Mouse (Mus musculus) kidney, postnatal 0 days (tissue): ENCODE data around the gene Rplp2. TPM values are rescaled to one million over a fixed set of nuclear protein-coding genes. Genes with fewer than 3 reads are reported as not detected.
A peak's percentile ranks its signal among the peaks of the same experiment; 100 is the strongest.

ENCODE experiments used
- ATAC-seq: fragments of 200-750 bp; cut with Nextera tagmentation; replicated peaks from 2 replicates; pipeline ENCODE4 v1.8.0; 2017; ENCODE audit warnings: low read depth, moderate number of reproducible peaks, moderate TSS enrichment, moderate library complexity; ENCODE audit not compliant: low FRiP score
- DNase-seq: peaks from one replicate; pipeline ENCODE4 v3.0.0-alpha.2; 2016; ENCODE audit warnings: low spot score
- H3K27ac ChIP-seq: fragments of 300-500 bp; sonication (generic); 2 replicates; pipeline ENCODE4 v1.5.1; 2014; ENCODE audit warnings: mild to moderate bottlenecking
- H3K27me3 ChIP-seq: fragments of 300-500 bp; sonication (generic); 2 replicates; pipeline ENCODE4 v1.6.1; 2014; ENCODE audit warnings: low read length, mixed read lengths; ENCODE audit not compliant: insufficient read depth
- H3K36me3 ChIP-seq: fragments of 300-500 bp; sonication (generic); 2 replicates; pipeline ENCODE4 v1.6.1; 2014; ENCODE audit warnings: low read length, mixed read lengths; ENCODE audit not compliant: insufficient read depth
- H3K4me1 ChIP-seq: fragments of 300-500 bp; sonication (generic); replicated peaks from 2 replicates; pipeline ENCODE4 v1.6.1; 2014; ENCODE audit warnings: antibody characterized with exemption, low read length, mixed read lengths; ENCODE audit not compliant: insufficient read depth
- H3K4me2 ChIP-seq: fragments of 300-500 bp; sonication (generic); 2 replicates; pipeline ENCODE4 v1.6.1; 2014; ENCODE audit warnings: mild to moderate bottlenecking, low read length, moderate library complexity, mixed read lengths
- H3K4me3 ChIP-seq: fragments of 300-500 bp; sonication (generic); replicated peaks from 2 replicates; pipeline ENCODE4 v1.5.1; 2014; ENCODE audit warnings: low read depth, low read length
- H3K9ac ChIP-seq: fragments of 300-500 bp; sonication (generic); 2 replicates; pipeline ENCODE4 v1.6.1; 2014; ENCODE audit warnings: low read depth, low read length
- H3K9me3 ChIP-seq: fragments of 300-500 bp; sonication (generic); replicated peaks from 2 replicates; pipeline ENCODE4 v1.6.1; 2016; ENCODE audit warnings: low read length, inconsistent platforms, mixed read lengths
- CTCF ChIP-seq: IDR thresholded peaks from 2 replicates; pipeline ENCODE4 v1.5.1; 2016; ENCODE audit warnings: antibody characterized with exemption, low read depth, mild to moderate bottlenecking, moderate library complexity
- WGBS: fragments of 180-500 bp; shearing (Covaris S2); extraction: QIAGEN DNeasy Blood & Tissue Kit; methylation state at CpG from one replicate; pipeline ENCODE4 v1.1.7; 2014; 5-methylcytosine and 5-hydroxymethylcytosine counted together
- polyA plus RNA-seq: library from polyadenylated mRNA; unstranded; fragments of >200 nt; fragmentation: Nextera tagmentation; extraction: Ambion mirVana; gene quantifications from 2 replicates; pipeline ENCODE4 v1.2.1, GENCODE M21; 2015

The Rplp2 gene
- polyA plus RNA-seq, 1 experiment from 2014 or later, result 1,595 TPM

DNA sequence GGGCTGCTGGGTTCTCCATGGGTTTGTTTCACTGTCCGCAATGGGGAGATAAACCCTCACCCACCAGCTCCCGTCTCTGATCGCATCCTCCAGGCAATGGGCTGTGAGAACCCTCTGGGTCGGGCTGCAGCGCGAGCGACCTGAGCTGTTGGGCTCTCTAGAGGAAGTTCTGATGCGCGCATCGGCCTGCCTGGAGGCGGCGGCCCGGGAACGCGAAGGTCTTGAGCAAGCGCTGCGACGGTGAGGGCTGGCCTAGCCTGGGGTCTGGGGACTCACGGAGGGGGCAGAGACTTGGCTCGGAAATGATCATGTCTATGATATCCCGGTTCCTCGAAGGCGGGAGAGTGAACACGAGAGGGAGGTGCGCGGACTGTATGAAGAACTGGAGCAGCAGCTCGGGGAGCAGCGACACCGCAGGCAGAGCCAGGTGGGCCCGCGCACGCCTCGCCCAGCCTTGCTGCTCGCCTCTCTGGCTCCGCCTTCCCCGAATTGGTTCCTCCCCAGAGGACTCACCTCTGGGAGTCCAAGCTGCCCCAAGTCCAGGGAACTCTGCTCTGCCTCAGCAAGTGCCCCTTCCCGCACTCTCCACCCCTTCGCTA, 17.5 kb downstream of the Rplp2 start:
- 13% methylated on average over 36 of the region's 38 CpGs for WGBS
- Histone ChIP-seq H3K4me3 (peak overlapping the region; percentile 12; the same call in 1 of the 2 replicates), H3K36me3 (peaks cover 2% of the 10 kb centered on the region; the same call in 1 of the 2 replicates), H3K4me2 (peak overlapping the region; percentile 50), H3K9me3 (no peaks in the 10 kb centered on the region), H3K27me3 (no peaks in the 10 kb centered on the region), H3K4me1 (peaks cover 55% of the 10 kb centered on the region), H3K9ac (peak overlapping the region; percentile 32; the same call in 1 of the 2 replicates), H3K27ac (peak overlapping the region; percentile 26; the same call in 1 of the 2 replicates)
- DNase-seq (no peak), ATAC-seq (no peak)
- TF ChIP-seq CTCF, result peak; percentile 11; the same call in 1 of the 2 replicates

DNA sequence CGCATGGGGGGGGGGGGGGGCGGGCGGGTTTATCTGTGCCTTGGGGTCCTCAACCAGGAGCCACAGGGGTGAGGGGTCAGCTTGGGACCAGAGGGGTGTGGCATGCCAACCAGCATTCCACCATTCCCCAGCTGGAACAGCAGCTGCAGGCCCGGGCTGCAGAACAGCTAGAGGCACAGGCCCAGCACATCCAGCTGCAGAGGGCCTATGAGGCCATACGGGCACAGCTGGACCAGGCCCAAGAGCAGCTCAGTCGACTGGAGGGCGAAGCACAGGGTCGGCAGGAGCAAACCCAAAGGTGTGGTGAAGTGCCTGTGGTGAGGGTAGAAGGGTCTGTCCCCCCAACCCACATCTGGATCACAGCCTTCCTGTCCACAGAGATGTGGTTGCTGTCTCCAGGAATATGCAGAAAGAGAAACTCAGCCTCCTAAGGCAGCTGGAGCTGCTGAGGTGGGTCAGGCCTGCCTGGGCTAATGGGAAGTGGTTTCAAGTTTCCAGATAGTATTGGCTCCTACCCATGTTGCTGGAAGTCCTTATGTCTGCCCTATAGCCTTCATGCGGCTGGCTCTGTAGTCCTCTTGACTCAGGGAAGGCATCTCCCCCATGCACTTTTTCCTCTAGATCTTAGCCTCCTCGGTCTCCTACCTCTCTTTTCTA, 18.3 kb downstream of the Rplp2 start:
- WGBS, result 52% methylated on average over 8 of the region's 10 CpGs
- 0 out of 2 replicates have a peak overlapping the region, but pooled peaks have one; percentile 12 for H3K4me3 ChIP-seq
- no peak overlapping the region for H3K9ac ChIP-seq
- H3K9me3 ChIP-seq, result no peaks in the 10 kb centered on the region
- no peak for TF ChIP-seq CTCF
- no peak for DNase-seq
- H3K36me3 ChIP-seq, result peaks cover 10% of the 10 kb centered on the region
- no peak for ATAC-seq
- H3K27ac ChIP-seq, result no peak overlapping the region
- H3K4me2 ChIP-seq, result peak overlapping the region; percentile 50; the same call in 1 of the 2 replicates
- no peaks in the 10 kb centered on the region for H3K27me3 ChIP-seq
- H3K4me1 ChIP-seq, result peaks cover 63% of the 10 kb centered on the region

DNA sequence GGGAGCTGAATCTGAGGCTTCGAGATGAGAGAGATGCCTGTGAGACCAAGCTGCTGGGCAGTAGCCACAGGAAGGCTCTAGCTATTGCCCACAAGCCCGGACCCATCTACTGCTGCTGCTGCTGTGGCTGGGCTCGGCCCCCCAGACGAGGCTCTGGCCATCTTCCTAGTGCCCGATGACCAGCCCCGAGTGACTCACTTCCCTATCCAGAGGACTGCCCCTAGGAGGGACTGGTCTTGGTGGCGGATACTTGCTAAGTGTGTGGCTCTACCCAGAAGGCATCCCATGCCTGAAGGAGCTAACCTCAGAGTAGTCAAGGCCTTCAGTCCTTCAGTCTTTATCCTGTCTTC, 18.9 kb downstream of the Rplp2 start:
- DNase-seq (no peak), ATAC-seq (no peak)
- TF ChIP-seq CTCF, result no peak
- Histone ChIP-seq H3K4me2 (no peak overlapping the region), H3K9me3 (no peaks in the 10 kb centered on the region), H3K27me3 (no peaks in the 10 kb centered on the region), H3K27ac (no peak overlapping the region), H3K36me3 (peaks cover 15% of the 10 kb centered on the region), H3K9ac (no peak overlapping the region), H3K4me3 (no peak overlapping the region), H3K4me1 (peaks cover 64% of the 10 kb centered on the region)
- WGBS, result 67% methylated on average over 7 of the region's 7 CpGs

DNA sequence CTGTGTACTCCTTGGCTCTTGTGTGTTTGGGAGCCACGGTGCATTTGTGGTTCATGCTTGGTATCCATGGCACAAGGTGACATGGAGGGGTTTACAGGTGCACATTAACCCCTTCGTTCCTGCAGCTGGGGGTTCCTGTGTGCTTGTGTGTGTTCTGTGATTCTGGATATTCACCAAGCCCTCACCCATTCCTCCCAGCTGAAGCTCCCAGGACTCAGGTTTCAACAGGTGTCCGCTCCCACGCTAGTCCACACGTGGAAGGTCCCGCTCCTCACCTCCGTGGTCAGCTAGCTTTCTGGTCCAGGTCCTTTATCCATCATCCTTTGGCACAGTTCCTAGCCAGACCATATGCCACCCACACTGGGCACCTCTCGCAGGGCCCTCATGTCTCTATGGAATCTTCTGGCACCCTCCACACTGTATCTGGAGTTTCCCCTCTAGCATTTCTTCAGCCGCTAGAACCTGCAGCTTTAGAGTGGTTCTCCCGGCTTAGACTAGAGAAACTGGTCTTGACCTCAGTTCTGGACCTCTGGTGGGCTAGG, 19.5 kb downstream of the Rplp2 start:
- Histone ChIP-seq H3K36me3 (peaks cover 20% of the 10 kb centered on the region), H3K9me3 (no peaks in the 10 kb centered on the region), H3K9ac (peak overlapping the region; percentile 80), H3K27me3 (no peaks in the 10 kb centered on the region), H3K27ac (peak overlapping the region; percentile 96), H3K4me1 (peaks cover 63% of the 10 kb centered on the region), H3K4me2 (peak overlapping the region; percentile 85), H3K4me3 (peak overlapping the region; percentile 66)
- no peak for DNase-seq
- TF ChIP-seq CTCF, result no peak
- ATAC-seq, result peak; percentile 0; the same call in 1 of the 2 replicates
- WGBS, result 48% methylated on average over 10 of the region's 10 CpGs

DNA sequence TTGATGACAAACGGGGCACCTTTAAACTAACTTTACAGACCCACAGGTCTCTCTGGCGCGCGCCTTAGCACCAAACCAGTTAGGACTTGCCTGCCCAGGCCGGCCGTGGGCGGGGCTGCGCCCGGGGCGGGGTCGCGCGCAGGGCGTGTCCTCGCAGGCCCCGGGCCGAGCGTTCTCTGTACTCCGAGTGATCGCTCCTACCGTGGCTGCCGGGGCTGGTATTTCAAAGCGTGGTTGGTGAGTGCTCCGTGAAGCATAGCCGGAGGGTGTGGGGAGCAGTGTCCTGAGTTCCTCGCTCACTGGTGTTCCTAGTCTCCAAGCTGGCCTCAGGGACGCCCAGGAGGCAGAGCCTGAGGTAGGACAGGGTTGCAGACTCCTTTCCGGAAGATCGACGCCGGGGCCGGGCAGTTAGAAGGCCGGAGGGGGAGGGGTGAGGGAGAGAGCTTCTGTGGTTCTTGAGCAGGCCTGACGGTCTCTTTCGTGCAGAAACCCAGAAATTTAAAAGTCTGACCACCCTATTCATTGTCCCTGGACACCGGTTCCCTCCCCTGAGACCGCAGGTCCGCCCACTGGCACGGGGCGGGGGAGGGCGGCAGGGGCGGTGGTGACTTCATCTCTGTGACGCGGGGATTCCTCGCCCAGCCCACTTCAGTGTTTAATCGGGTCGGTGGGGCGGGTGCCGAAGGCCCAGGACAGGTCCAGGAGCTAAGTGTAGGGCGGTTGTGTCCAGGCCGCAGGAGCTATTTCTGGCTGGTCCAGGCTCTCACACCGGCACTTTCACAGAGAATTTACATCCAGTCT, 20.3 kb downstream of the Rplp2 start, which contains the start of gene Cd151:
Cd151 (plus strand) TSS at position 163 of the 801 bp plus-strand sequence.
- H3K4me2 ChIP-seq, result peak within 1 kb of the TSS; percentile 85
- WGBS, result under 1% methylated on average over 52 of the region's 52 CpGs
- H3K27ac ChIP-seq, result peak within 1 kb of the TSS; percentile 96
- DNase-seq, result peak; percentile 91
- H3K27me3 ChIP-seq, result no peaks in the 10 kb centered on the region
- H3K4me1 ChIP-seq, result peaks cover 55% of the 10 kb centered on the region
- H3K4me3 ChIP-seq, result peak within 1 kb of the TSS; percentile 66
- H3K36me3 ChIP-seq, result peaks cover 23% of the 10 kb centered on the region
- TF ChIP-seq CTCF, result no peak
- H3K9ac ChIP-seq, result peak within 1 kb of the TSS; percentile 80
- ATAC-seq, result peak; percentile 75
- H3K9me3 ChIP-seq, result no peaks in the 10 kb centered on the region

DNA sequence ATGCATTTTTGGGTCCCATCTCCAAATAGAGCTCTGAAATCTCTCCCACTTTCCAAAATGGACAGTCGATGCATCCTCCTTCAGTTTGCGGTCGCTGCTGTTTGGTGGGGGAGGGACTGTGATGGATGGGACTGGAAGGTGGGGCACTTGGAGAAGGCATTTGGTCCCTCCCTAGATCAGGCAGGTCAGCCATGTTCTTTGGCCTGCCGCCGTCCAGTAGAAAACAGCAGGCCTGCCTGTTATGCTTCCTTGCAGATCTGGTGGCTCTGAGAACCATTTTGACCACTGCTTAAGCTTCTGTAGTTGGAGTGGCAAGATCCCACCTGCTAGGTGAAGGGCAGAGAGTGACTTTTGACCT, 21.0 kb downstream of the Rplp2 start:
- no peaks in the 10 kb centered on the region for H3K9me3 ChIP-seq
- peaks cover 52% of the 10 kb centered on the region for H3K4me1 ChIP-seq
- peak overlapping the region; percentile 96 for H3K27ac ChIP-seq
- DNase-seq, result peak; percentile 70
- H3K4me3 ChIP-seq, result peak overlapping the region; percentile 66
- 0 out of 2 replicates have a peak, but pooled peaks have one; percentile 18 for ATAC-seq
- peak overlapping the region; percentile 85 for H3K4me2 ChIP-seq
- TF ChIP-seq CTCF, result no peak
- no peaks in the 10 kb centered on the region for H3K27me3 ChIP-seq
- 5% methylated on average over 5 of the region's 5 CpGs for WGBS
- H3K9ac ChIP-seq, result peak overlapping the region; percentile 80
- H3K36me3 ChIP-seq, result peaks cover 23% of the 10 kb centered on the region
